Mouse (Mus musculus) gastrocnemius, postnatal 4 days (tissue): ENCODE measurements around the gene Rpap2. TPM values are rescaled to one million over a fixed set of nuclear protein-coding genes. Genes with fewer than 3 reads are reported as not detected.

Experiments
- DNase-seq, 2 experiments: peaks; one replicate each; pipeline ENCODE4 v3.0.0; 2021 to 2022; ENCODE audit warnings: low spot score in 2 of 2, mixed read lengths in 2 of 2
- total RNA-seq, 2 experiments: library from RNA; stranded (reverse); gene quantifications; 2 replicates each; pipeline ENCODE4 v1.2.3; 2021

Gene Rpap2
- total RNA-seq, 2 experiments from 2014 or later: 14.7 to 18.3 TPM

GRCm38 (mm10) chr5:107684380-107684779 lies 87.2 kb downstream of the Rpap2 start:
- DNase-seq: no peak

- no peak for DNase-seq
Measured at GRCm38 (mm10) chr5:107687161-107687560, 90.0 kb downstream of the Rpap2 start.

- DNase-seq: peak; percentile 38 to 67
Measured at GRCm38 (mm10) chr5:107687592-107688498, 90.7 kb downstream of the Rpap2 start.

- DNase-seq: peak in 1 of 2 experiments; percentile 14
Measured at GRCm38 (mm10) chr5:107688499-107688866, 91.3 kb downstream of the Rpap2 start.

- DNase-seq: no peak
Measured at GRCm38 (mm10) chr5:107695019-107695418, 97.8 kb downstream of the Rpap2 start.

GRCm38 (mm10) chr5:107698888-107699287 lies 101.7 kb downstream of the Rpap2 start:
- DNase-seq: no peak

GRCm38 (mm10) chr5:107700873-107701272 lies 103.7 kb downstream of the Rpap2 start:
- DNase-seq: no peak

- DNase-seq: no peak
Measured at GRCm38 (mm10) chr5:107701658-107702057, 104.5 kb downstream of the Rpap2 start.

- DNase-seq: no peak
Measured at GRCm38 (mm10) chr5:107703207-107703763, 106.1 kb downstream of the Rpap2 start.

- DNase-seq: no peak
Measured at GRCm38 (mm10) chr5:107705756-107706155, 108.6 kb downstream of the Rpap2 start.

GRCm38 (mm10) chr5:107706262-107706661 lies 109.1 kb downstream of the Rpap2 start:
- DNase-seq: no peak

- DNase-seq: no peak
Measured at GRCm38 (mm10) chr5:107708124-107708797, 111.1 kb downstream of the Rpap2 start.

Other genes with a start within 250 kb of the Rpap2 start
- gene Ephx4, start 194.6 kb upstream of the Rpap2 start, total RNA-seq: 1 to 10 TPM; 3.5 to 4.2 TPM
- gene Lpcat2b, start 165.8 kb upstream of the Rpap2 start, total RNA-seq: not detected
- gene Btbd8, start 159.4 kb upstream of the Rpap2 start, total RNA-seq: 10 to 100 TPM; 14.1 to 15.6 TPM
- under 1 TPM; 0.16 to 0.17 TPM for gene Gm42669, start 89.8 kb upstream of the Rpap2 start, total RNA-seq
- gene 1700028K03Rik, start 62.7 kb upstream of the Rpap2 start, total RNA-seq: under 1 TPM; 0.13 to 0.17 TPM
- gene Glmn, start 515 bp downstream of the Rpap2 start, total RNA-seq: 10 to 100 TPM; 17.3 TPM
- under 1 TPM; 0.26 to 0.66 TPM for gene Gfi1, start 128.7 kb downstream of the Rpap2 start, total RNA-seq
- gene Ube2d2b, start 232.7 kb downstream of the Rpap2 start, total RNA-seq: not detected